Mouse (Mus musculus) naive thymus-derived CD4-positive, alpha-beta T cell, adult 2 months (primary cell): ENCODE measurements around the gene Pisd.
"Not testable (repeated sequence)": the region's sequence is repeated elsewhere in the genome, so short reads cannot be mapped to it uniquely, and the experiment has no call there.

ENCODE experiments used
- DNase-seq: peaks from one replicate; pipeline ENCODE4 v3.0.0-alpha.2; 2011; ENCODE audit warnings: low read depth

Gene Pisd

DNA sequence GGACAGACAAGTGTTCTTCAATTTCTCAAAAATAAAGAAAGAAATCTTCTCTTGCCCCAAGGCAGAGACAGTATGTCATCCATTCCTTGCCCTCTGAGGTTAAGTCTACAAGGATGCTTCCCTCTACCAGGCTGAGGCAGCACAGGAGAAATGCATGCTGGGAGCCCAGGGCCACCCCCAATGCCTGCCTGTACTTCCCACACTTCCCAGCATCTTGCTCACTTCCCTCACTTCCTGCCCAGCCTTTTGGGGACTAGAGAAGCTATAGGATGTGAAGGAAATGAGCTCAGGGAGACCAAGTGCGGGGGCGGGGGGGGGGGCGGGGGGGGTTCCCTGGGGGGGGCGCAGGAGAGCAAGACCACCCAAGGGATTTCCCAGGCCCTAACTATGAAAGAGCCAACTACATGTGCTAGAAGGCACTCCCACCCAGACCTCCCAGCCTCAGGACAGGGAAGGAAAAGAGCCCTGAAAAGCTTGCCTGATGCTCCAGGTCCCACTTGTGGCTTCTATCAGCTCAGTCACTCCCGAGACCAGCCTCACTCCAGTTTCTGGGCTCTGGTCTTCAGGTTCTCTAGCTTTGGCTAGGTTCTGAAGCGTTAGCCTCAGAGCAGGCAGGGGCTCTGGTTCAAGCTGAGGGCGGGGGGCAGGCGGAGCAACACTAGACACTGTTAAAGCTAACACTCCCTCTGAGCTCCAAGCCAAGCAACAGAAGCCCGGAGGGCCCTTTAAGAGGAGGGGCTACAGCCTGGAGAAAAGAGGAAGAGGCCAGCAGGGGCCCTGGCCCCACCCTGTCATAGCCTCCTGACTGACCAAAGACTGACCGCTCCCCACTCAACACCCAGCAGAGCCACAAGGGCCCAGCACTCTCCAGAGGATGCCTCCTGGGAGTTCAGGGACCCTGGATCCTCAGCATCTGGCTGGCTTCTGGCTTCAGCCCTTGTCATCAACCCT lies 39.5 kb downstream of the Pisd start:
- DNase-seq: no peak

DNA sequence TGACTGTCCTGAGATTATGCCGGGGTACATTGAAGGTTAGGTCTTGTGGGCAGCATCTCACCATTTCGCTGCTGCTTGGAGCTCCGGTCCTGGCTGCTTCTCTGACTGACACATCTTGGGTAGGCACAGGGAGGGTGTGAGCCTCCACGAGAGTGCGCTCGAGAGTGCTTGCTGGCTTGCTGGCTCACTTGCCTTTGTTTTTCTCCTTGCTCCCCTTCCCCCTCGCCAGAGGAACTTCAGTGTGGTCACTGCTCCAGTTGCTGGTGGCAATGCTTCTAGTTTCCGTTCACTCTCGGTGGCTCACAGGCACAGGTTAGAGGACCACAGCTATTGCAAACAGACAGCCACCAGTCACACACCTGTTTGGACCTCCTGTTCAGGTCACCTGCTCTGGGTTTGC lies 43.3 kb downstream of the Pisd start:
- DNase-seq: no peak

DNA sequence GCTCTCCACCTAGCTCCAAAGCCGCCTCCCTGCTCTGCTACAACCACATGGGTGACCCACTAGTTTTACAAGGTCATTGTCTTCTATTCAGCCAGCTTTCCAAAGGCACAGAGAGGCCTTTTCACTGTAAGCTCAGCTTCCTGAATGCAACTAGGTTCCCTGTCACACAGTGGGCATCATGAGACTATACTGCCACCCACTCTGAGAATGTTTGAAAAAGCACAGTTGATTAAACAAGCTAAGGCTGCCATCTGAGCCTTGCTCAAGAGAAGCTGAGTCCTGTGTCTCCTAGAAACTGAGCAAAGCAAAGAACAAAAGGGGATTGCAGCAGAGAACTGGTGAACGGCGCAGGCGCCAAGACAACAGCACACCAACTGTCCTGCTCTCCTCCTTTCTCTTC lies 44.1 kb downstream of the Pisd start:
- DNase-seq: not testable (repeated sequence)

DNA sequence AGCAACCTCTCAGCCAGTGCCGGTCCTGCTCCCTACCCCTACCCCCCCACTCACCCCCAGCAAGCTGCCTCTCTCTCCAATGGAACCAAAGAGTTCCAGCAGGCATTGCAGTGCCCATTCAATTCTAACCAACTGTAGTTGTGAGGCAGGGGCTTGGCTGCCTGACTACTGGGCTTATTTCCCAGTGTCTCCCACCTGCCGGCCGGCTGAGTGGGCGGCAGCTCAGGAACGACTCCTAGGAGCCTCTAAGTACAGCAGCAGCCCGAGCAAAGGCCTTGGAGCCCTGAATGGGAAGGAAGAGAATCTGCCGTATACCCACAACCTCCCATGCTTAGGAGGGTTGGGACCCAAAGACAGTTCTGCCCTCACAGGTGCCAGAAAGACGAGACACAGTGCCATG lies 44.6 kb downstream of the Pisd start:
- DNase-seq: not testable (repeated sequence)

DNA sequence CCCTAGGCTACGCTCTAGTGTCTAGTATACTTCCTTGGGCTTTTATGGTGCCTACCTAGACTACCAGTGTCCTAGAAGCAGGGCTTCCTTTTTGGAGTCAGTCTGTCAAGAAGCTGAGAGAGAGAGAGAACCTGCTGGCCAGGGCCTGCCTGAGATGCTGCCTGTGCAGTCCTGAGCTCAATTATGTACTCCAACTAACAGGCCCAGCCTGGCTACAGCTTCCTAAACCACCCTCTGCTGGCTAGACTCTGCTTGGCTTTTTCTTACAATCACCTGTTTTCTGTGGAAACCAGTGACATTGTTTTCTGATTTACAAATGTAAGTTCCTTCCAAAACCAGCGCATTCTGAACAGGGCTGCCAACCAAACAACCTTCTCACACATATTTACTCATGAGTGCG lies 45.3 kb downstream of the Pisd start:
- DNase-seq: no peak

DNA sequence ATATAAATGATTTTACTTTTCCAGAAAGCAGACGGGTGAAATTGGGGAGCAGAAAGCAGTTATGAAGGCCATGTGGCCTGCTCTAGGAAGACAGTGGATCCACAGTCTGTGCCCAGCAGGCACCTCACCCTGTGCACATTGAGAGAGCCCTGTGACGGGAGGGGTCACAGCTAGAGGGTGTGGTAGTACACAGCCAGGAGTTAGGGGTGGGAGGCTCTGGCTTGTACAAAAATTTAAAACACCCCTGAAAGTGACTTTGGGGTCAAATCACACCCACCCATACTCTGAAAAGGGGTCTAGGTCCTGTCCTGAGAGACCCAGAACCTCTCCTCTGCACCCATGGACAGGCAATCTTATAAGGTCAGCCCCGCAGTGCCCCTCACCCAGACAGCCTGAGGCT lies 48.7 kb downstream of the Pisd start:
- not testable (repeated sequence) for DNase-seq

DNA sequence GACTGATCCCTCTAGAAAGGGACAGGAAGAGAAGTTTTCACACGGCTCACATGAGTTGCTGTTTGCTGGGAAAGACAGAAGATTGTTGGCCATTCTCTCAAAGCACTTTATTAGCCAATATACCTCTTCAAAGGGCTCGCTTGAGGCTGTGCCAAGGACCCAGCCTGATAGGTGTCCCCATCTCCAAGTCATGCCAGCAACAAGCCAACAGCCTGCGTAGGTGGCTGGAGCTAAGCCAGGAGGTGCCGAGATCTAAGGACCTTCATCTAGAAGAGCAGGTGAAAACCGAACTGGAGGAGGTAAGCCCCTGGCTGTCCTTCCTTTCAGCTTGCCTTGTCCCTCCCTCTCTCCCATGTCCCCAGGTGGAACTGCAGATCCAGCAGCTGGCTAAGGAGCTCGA lies 49.7 kb downstream of the Pisd start:
- DNase-seq: no peak

DNA sequence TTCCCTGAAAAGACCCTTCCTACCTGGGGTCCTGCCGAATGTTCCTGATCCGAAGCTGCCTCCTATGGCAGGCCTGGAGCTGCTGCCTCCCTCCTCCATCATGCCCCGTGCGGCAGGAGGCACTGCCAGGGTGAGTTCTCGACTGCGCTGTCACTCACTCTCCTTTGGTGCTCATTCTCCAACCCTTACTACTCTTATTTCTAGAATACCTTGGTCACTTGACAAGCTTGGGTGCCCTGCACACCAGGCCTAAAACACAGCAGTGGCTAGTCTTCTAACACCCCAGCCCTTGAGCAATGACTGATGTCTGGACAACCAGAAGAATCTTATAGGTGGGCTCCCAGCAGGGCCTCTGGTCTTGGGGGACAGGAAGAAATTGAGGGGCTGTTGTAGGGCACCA lies 51.6 kb downstream of the Pisd start:
- DNase-seq: not testable (repeated sequence)

DNA sequence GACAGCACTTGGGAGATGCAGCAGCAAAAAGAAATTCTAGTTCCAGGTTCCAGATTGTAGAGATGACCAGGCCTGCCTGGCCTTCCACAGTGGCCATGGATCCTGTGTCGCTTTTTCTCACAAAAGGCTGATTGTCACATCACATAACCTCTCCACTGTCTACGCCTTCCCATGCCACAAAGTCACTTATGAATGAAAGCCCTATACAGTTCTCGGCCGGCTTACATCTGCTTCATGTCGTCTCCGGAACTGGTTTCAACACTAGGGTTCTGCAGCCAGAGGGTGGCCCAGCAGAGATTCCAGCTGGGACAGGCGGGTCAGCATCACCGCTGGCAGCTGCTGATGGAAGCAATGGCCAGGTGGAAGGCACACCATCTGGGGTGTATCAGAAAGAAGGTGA lies 56.6 kb downstream of the Pisd start:
- DNase-seq: no peak

DNA sequence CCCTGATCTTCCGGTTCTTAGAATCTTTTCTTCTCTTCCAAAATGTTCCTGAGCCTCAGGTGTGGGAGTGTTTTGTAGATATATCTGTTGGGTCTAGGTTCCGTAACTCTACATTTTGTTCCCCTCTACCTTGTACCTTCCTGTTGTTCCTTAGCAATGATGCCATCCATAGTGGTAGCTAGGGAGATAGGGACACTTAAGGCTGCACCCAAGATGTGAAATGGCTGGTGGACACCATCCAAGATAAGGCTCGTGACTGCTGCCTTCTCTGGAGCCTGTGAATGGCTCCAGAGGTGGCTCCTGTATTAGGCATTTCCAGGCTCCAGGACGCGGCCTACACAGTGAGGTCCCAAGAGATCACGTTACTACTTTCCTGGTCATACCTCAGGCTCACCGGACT lies 57.1 kb downstream of the Pisd start:
- no peak for DNase-seq

DNA sequence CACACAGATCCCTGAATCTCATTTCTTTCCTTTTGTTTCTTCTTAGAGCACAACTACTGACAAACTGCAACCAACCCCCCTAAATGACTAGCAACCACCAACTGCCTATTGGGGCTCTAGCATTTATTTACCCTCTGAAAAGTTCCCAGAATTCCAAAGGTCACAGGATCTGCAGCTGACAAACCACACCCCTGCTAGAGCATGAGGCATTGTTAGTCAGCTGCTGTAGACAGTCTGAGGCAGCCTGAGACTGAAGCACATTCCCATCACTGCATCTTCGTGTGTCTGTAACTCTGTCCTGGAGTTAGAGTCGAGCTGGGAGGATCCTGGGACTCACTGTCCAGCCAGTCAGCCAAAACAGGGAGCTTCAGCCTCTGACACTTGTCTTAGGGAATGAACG lies 60.0 kb downstream of the Pisd start:
- not testable (repeated sequence) for DNase-seq

DNA sequence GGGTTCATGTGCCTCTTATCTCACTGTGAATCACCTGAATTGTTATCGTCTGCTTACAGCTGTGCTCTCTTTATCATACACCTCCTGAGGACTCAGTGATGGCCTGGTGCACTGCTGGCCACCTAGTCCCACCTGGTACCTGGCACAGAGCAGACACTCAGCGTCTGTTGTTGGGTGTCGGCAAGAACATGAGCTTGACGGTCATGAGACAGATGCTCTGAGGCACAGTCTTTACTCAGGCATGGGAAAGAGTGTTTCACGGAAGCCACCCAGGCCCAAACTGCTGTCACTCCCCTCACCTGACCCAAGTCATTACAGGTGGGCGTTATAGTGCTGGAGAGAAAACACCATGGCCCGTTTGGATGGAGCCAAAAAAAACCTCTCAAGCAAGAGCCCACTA lies 61.5 kb downstream of the Pisd start:
- no peak for DNase-seq

DNA sequence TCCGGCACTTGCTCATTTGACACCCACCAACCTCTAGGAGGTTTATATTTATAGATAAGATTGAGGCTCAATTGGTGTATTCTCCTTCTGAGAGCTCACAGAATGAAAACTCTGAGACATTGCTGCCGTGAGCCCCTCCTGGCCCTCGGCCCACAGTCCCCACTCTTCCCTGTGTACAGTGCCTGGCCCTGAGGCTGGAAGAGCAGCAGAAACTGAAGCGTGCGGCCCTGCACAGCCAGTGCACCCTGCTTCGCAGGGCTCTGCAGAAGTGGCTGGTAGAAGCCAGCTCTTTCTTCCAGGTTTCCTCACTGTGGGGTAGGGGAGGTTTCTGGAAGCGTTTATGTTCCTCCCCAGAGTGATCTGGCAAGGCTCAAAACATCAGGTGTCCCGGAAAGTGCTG lies 62.7 kb downstream of the Pisd start:
- DNase-seq: not testable (repeated sequence)

DNA sequence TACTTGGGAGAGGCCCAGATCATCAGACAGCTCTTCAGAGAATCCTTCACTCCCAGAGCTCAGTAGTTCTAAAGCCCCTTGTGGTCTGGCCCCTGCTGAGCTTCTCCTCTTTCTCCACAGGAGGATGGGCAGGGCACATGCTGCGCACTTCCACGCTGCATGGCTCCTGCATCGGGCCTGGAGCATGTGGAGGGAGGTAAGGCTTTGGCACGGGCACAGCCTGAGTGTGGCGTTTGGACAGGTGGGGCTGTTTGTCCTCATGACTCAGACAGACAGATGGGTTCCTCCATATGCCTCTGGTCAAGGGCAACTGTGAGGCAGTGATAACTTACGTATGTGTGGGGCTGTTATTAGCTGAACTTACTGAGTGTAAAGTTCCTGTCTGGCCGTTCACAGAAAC lies 63.2 kb downstream of the Pisd start:
- DNase-seq: no peak

DNA sequence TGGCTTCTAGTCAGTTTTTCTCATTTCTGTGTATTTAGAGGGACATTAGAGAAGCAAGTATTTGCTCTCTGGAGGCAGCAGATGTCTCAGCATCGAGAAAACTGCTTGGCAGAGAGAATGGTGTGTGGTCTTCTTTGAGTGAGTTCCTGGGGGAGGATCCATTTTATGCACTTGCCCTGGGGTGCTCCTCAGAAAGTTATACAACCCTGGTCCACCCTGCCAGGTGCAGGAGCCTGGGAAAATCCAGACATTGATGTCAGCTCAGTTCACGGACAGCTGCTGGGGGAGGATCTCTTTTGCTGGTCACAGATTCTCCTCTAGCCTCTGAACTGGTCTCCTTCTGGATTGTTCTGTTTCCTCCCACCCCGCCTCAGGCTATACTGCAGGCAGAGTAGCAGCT lies 64.1 kb downstream of the Pisd start:
- DNase-seq: no peak

DNA sequence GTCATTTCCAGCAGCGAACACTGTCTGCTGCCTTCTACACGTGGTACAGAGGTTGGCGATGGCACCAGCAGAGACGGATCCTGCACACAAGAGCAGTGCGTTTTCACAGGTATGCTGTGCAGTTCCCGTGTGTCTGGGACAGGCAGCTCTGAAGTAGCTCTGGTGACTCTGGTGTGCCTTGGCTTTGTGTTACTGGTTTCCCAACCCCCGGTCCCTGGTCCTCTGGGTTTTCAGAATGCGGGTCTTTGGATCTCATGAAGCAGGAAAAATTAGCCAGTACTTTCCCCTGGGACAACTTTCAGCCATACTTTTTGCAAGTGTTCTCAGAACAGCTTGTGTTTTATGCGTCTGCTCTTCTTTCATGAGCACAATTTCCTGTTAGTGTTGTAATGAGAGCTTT lies 65.0 kb downstream of the Pisd start:
- DNase-seq: no peak

DNA sequence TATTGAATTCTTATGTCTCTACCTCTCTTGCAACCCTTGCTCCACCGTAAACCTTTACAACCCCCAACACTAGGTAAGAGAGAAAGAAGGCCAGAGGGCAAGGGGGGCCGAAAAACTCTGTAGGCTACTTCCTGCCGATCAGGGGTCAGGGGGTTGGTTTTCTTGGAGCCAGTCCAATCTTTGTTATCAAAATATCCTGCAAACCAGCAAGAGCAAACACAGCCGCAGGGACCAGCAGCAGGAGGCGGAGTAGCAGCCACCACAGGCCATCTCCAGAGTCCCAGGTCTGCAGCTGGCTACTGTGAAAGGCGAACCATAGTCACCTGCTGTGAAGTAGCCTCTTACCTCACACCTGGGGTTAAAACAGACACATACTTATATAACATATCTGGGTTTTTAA lies 66.5 kb downstream of the Pisd start:
- no peak for DNase-seq

DNA sequence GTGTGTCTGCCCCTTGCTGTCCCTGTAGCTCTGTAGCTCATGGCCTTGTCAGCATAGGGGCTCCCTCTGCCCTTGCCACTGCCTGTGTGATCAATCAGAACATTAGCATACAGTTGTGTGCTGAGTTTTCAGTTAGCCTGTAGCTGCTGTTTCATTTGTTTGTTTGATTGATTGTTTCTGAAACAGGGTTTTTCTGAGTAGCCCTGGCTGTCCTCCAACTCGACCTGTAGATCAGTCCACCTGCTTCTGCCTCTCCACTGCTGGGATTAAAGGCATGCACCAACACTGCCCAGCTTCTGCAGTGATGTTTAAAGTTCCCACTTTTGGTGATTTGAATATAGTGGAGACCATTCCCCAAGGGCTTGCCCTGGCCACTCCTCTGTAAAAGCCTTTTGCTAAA lies 67.7 kb downstream of the Pisd start:
- no peak for DNase-seq

DNA sequence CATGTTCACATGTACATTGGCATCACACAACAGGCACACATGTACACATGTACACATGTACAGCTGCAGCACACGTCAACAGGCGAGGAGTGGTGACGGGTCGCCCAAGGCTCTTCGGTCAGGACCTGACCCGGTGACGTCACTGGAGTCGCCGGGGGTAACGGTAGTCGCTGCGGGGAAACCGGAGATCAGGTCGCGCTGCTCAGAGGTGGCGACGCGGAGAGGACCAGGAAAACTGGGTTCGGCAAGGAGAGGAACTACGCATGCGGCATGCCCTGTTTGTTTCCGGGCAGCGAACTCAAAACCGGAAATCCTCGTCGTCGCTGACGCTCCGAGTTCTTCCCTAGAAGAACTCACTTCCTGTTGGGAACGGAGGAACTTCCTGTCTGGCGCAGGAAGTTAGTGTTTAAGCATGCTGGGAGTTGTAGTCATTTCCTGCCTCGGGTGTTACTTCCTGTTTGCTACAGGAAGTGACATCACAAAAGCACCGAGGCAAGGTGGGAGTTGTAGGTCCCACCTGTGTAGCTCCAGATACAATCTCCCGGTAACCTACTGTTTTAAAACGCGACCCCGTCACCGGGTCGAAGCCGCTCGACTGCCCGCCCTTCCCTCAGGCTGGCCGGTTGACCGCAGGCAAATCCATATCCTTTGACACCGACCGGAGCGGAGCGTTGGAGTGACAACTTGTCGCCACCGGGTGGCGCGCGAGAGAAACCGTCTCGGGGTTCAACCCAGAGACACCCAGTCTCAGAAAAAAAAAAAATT lies 71.6 kb downstream of the Pisd start:
- DNase-seq: peak; percentile 97

DNA sequence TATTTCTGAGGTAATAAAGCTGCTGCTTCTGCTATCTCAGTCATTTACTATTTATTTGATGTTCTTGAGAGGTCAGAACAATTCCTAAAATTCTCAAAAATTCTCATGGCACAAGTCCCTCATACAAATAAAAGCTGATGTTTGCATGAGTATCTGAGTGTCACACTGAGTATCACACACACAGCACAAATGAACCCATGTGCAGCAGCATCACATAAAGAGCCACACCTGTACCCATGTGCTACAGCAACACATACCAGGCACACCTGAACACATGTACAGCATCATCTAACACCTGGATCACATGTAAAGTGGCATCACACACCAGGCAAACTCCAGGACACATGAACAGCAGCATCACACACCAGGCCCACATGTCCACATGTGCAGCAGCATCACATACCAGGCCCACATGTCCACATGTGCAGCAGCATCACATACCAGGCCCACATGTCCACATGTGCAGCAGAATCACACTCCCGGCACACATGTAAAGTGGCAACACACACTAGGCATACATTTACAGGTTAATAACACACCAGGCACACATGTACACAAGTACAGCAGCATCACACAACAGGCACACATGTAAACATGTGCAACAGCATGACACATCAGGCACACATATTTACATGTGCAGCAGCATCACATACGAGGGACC lies 72.3 kb downstream of the Pisd start:
- no peak for DNase-seq

DNA sequence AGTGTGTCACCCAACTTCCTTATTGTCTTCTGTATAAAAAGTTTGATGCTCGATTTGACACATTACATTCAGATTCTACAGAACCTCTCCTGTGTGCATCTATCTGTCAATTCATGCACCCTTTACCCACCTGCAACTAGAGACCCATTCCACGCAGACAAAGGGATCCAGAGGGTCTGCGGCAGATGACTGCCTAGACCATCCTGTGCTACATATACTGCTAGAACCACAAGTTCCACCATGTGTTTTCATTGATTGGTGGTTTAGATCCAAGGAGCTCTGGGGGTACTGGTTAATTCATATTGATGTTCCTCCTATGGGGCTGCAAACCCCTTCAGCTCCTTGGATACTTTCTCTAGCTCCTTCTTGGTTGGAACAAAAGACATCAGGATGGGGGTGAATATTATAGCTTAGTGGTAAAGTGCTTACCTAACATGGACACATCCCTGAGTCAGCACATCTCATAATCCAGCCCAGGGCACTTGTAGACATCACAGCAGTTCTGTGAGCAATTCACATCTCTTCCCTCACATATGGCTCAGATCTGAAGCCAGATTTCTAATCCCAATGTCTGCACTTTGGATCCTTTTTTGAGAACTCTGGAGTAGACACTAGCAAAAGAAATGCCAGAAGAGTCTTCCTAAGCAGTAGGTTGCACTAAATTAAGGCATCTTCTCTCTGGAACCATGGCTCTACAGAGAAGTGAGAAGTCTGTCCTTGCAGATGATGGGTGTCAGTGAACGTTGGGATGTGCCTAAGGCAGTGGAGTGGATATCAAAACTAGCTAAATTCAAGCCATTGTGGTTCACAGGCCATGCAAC lies 73.0 kb downstream of the Pisd start:
- peak; percentile 40 for DNase-seq

DNA sequence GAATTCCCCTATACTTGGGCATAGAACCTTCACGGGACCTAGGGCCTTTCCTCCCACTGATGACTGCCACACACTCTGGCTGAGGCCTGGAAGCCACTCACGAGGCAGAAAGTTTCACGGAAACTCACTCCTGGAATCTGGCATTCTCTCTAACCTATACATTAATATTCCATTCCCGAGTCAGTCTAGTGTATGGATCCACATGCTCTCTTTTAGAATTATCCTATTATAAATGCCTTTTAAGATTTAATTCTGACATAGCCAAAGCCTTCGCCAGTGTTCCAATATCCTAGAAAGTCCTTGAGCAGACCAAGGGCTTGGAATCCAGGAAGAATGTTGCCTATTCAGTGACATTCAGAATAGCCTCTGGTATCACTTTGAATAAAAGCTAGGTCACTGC lies 74.0 kb downstream of the Pisd start:
- no peak for DNase-seq
